Comparison of ENCODE assay signal across 8 mouse cellular contexts in the genomic region with DNA sequence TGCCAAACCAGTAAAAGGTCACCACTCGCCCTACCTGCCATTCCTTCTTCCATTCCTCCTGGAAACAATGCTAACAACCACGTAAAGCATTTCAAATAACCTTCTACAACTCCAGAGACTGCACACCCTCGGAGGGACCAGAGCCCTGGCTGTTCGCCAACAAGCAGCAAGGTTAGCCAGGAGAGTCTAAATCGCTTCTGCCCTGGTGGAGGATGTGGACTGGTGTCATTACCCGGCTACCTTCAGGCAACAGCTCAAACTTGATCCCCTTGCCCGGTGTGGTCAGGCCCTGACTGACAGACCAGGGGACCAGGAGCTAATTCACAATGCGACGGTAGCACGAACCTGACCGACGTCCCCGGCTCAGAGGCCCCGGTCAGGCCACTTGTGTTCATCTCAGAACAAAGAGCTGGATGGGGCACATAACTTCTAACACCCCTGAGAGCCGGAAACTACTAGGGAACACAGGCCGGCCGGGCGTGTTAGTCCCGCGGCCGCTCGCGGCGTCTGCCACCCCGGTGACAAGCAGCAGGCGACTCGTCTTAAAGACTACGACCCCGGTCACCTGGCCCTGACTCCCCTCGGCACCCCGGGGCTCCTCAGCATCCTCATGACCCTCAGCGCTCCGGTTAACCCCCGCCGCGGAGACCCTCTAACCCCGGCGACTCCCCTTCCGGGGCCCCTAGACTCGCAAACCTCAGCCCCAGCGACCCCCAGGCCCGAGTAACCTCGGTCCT. TPM values are rescaled to one million over a fixed set of nuclear protein-coding genes. Genes with fewer than 3 reads are reported as not detected.
DNase-seq lines count a peak whose midpoint lies in the region; ATAC-seq lines count a peak whose summit lies in the region.

No protein-coding gene starts in this region.

- no peaks in the 10 kb centered on the region for H3K27me3 ChIP-seq in embryonic facial prominence, embryonic 13.5 days
- H3K27me3 ChIP-seq in heart, embryonic 11.5 days (ENCODE audit: control insufficient read depth, insufficient read depth, low read length), result no peaks in the 10 kb centered on the region
- no peaks in the 10 kb centered on the region for H3K27me3 ChIP-seq in kidney, embryonic 14.5 days (ENCODE audit: control insufficient read depth, insufficient read depth, low read length)
- no peaks in the 10 kb centered on the region for H3K27me3 ChIP-seq in lung, embryonic 15.5 days
- no peaks in the 10 kb centered on the region for H3K27me3 ChIP-seq in neural tube, embryonic 15.5 days (replicated peaks)

- no peaks in the 10 kb centered on the region for H3K36me3 ChIP-seq in embryonic facial prominence, embryonic 13.5 days
- no peaks in the 10 kb centered on the region for H3K36me3 ChIP-seq in heart, embryonic 11.5 days (ENCODE audit: control insufficient read depth, insufficient read depth, low read length)
- H3K36me3 ChIP-seq in kidney, embryonic 14.5 days (ENCODE audit: control insufficient read depth, insufficient read depth, low read length), result no peaks in the 10 kb centered on the region
- no peaks in the 10 kb centered on the region for H3K36me3 ChIP-seq in lung, embryonic 15.5 days
- no peaks in the 10 kb centered on the region for H3K36me3 ChIP-seq in neural tube, embryonic 15.5 days

- peak overlapping the region; percentile 69 for H3K27ac ChIP-seq in embryonic facial prominence, embryonic 13.5 days
- peak overlapping the region; percentile 80 for H3K27ac ChIP-seq in heart, embryonic 11.5 days (ENCODE audit: low read depth, low read length)
- H3K27ac ChIP-seq in kidney, embryonic 14.5 days (ENCODE audit: low read depth, low read length), result peak overlapping the region; percentile 48; the same call in 1 of the 2 replicates
- peak overlapping the region; percentile 83 for H3K27ac ChIP-seq in lung, embryonic 15.5 days
- H3K27ac ChIP-seq in neural tube, embryonic 15.5 days (replicated peaks), result peak overlapping the region; percentile 77

- DNase-seq in A20 (ENCODE audit: low read depth, low spot score), result peak; percentile 81
- DNase-seq in adrenal gland, adult 8-10 months, result peak; percentile 68
- peak; percentile 57 for DNase-seq in thymus, postnatal 0 days (ENCODE audit: low spot score)

- no peaks in the 10 kb centered on the region for H3K9me3 ChIP-seq in embryonic facial prominence, embryonic 13.5 days
- no peaks in the 10 kb centered on the region for H3K9me3 ChIP-seq in heart, embryonic 11.5 days (replicated peaks; ENCODE audit: control insufficient read depth, low read length)
- H3K9me3 ChIP-seq in kidney, embryonic 14.5 days (ENCODE audit: control insufficient read depth, low read length), result no peaks in the 10 kb centered on the region
- H3K9me3 ChIP-seq in lung, embryonic 15.5 days, result no peaks in the 10 kb centered on the region
- no peaks in the 10 kb centered on the region for H3K9me3 ChIP-seq in neural tube, embryonic 15.5 days (replicated peaks)

- no peak for ATAC-seq in embryonic facial prominence, embryonic 13.5 days (ENCODE audit: insufficient number of reproducible peaks, insufficient read depth, low FRiP score, low TSS enrichment, low read depth)
- no peak for ATAC-seq in heart, embryonic 11.5 days (replicated peaks; ENCODE audit: insufficient number of reproducible peaks, low FRiP score, low TSS enrichment)
- ATAC-seq in kidney, embryonic 14.5 days (ENCODE audit: low FRiP score, low TSS enrichment), result no peak
- ATAC-seq in lung, embryonic 15.5 days (ENCODE audit: borderline replicate concordance, extremely low read depth, low FRiP score, low TSS enrichment), result peak; percentile 13
- no peak; the same call in none of the 2 replicates for ATAC-seq in neural tube, embryonic 15.5 days (ENCODE audit: low FRiP score)

- 1% methylated on average over 43 of the region's 43 CpGs for WGBS in embryonic facial prominence, embryonic 13.5 days
- WGBS in heart, embryonic 11.5 days (ENCODE audit: insufficient replicate concordance), result 2% methylated on average over 43 of the region's 43 CpGs
- 1% methylated on average over 43 of the region's 43 CpGs for WGBS in kidney, embryonic 14.5 days
- WGBS in lung, embryonic 15.5 days, result under 1% methylated on average over 43 of the region's 43 CpGs
- WGBS in neural tube, embryonic 15.5 days, result 2% methylated on average over 43 of the region's 43 CpGs

- H3K4me1 ChIP-seq in embryonic facial prominence, embryonic 13.5 days, result peaks cover 35% of the 10 kb centered on the region
- H3K4me1 ChIP-seq in heart, embryonic 11.5 days (ENCODE audit: control insufficient read depth, insufficient read depth, low read length), result peaks cover 28% of the 10 kb centered on the region
- peaks cover 22% of the 10 kb centered on the region for H3K4me1 ChIP-seq in kidney, embryonic 14.5 days (ENCODE audit: control insufficient read depth, insufficient read depth, low read length)
- H3K4me1 ChIP-seq in lung, embryonic 15.5 days, result peaks cover 20% of the 10 kb centered on the region
- H3K4me1 ChIP-seq in neural tube, embryonic 15.5 days, result peaks cover 28% of the 10 kb centered on the region

- peak overlapping the region; percentile 87 for H3K4me3 ChIP-seq in embryonic facial prominence, embryonic 13.5 days
- peak overlapping the region; percentile 93 for H3K4me3 ChIP-seq in heart, embryonic 11.5 days (ENCODE audit: low read depth, low read length)
- peak overlapping the region; percentile 86 for H3K4me3 ChIP-seq in kidney, embryonic 14.5 days (ENCODE audit: low read length)
- peak overlapping the region; percentile 86 for H3K4me3 ChIP-seq in lung, embryonic 15.5 days
- H3K4me3 ChIP-seq in neural tube, embryonic 15.5 days (replicated peaks), result peak overlapping the region; percentile 85

- peak overlapping the region; percentile 89 for H3K4me2 ChIP-seq in embryonic facial prominence, embryonic 13.5 days
- H3K4me2 ChIP-seq in heart, embryonic 11.5 days, result peak overlapping the region; percentile 75
- peak overlapping the region; percentile 86 for H3K4me2 ChIP-seq in kidney, embryonic 14.5 days (replicated peaks; ENCODE audit: low read depth, low read length)
- H3K4me2 ChIP-seq in lung, embryonic 15.5 days, result peak overlapping the region; percentile 76
- H3K4me2 ChIP-seq in neural tube, embryonic 15.5 days, result peak overlapping the region; percentile 88

- peak overlapping the region; percentile 91 for H3K9ac ChIP-seq in embryonic facial prominence, embryonic 13.5 days
- peak overlapping the region; percentile 80 for H3K9ac ChIP-seq in heart, embryonic 11.5 days (ENCODE audit: low read depth, low read length)
- peak overlapping the region; percentile 90 for H3K9ac ChIP-seq in kidney, embryonic 14.5 days (ENCODE audit: low read depth, low read length)
- peak overlapping the region; percentile 85 for H3K9ac ChIP-seq in lung, embryonic 15.5 days
- peak overlapping the region; percentile 79 for H3K9ac ChIP-seq in neural tube, embryonic 15.5 days (replicated peaks)

RNA-seq across cellular contexts. Expression of a gene that starts 0.9 kb away (rescaled TPM):
- 10 to 100 TPM; 23.4 to 28.1 (median 24.4) TPM for total RNA-seq in adrenal gland, adult 8-10 months (2022)
- 15.8 and 16.1 TPM in 2 replicates for polyA plus RNA-seq in embryonic facial prominence, embryonic 13.5 days (2015; fragmentation: Nextera tagmentation; extraction: Ambion mirVana)
- 10.6 and 12.7 TPM in 2 replicates for polyA plus RNA-seq in heart, embryonic 11.5 days (2014; fragmentation: Nextera tagmentation; extraction: Ambion mirVana)
- polyA plus RNA-seq in kidney, embryonic 14.5 days (2014; fragmentation: Nextera tagmentation; extraction: Ambion mirVana), result 11.4 and 12.4 TPM in 2 replicates
- polyA plus RNA-seq in lung, embryonic 15.5 days (2015; fragmentation: Nextera tagmentation; extraction: Ambion mirVana), result 16.6 and 17.7 TPM in 2 replicates
- 22.5 and 24.8 TPM in 2 replicates for polyA plus RNA-seq in neural tube, embryonic 15.5 days (2015; fragmentation: Nextera tagmentation; extraction: Ambion mirVana)
- polyA plus RNA-seq in thymus, postnatal 0 days (2015; fragmentation: Nextera tagmentation; extraction: Ambion mirVana), result 44.7 and 46.1 TPM in 2 replicates

RNA-seq across cellular contexts. Expression of a gene that starts 42.5 kb away (rescaled TPM):
- total RNA-seq in adrenal gland, adult 8-10 months (2022), result 10 to 100 TPM; 21.0 to 36.9 (median 28.9) TPM
- 22.8 and 24.0 TPM in 2 replicates for polyA plus RNA-seq in embryonic facial prominence, embryonic 13.5 days (2015; fragmentation: Nextera tagmentation; extraction: Ambion mirVana)
- 10.7 and 11.1 TPM in 2 replicates for polyA plus RNA-seq in heart, embryonic 11.5 days (2014; fragmentation: Nextera tagmentation; extraction: Ambion mirVana)
- 12.2 and 18.1 TPM in 2 replicates for polyA plus RNA-seq in kidney, embryonic 14.5 days (2014; fragmentation: Nextera tagmentation; extraction: Ambion mirVana)
- polyA plus RNA-seq in lung, embryonic 15.5 days (2015; fragmentation: Nextera tagmentation; extraction: Ambion mirVana), result 17.7 and 19.4 TPM in 2 replicates
- polyA plus RNA-seq in neural tube, embryonic 15.5 days (2015; fragmentation: Nextera tagmentation; extraction: Ambion mirVana), result 17.5 and 19.5 TPM in 2 replicates
- polyA plus RNA-seq in thymus, postnatal 0 days (2015; fragmentation: Nextera tagmentation; extraction: Ambion mirVana), result 13.0 and 15.2 TPM in 2 replicates
